Mouse (Mus musculus): ENCODE measurements around the gene Slc12a9.

- TF ChIP-seq POLR2A (IDR thresholded peaks at IDR 0.05; ENCODE audit: borderline replicate concordance, control insufficient read depth, low read depth, low read length) (peak; percentile 69), CTCF (IDR thresholded peaks at IDR 0.05; ENCODE audit: control insufficient read depth, insufficient read depth, low read length) (no peak)
Observed at GRCm38 (mm10) chr5:137289591-137290365, 43.6 kb downstream of the Slc12a9 start.
